Mouse (Mus musculus) E14TG2a.4 (cell line): ENCODE measurements around the gene Plxna3.

Experiments used
- CTCF ChIP-seq: conservative IDR thresholded peaks from 2 replicates; pipeline ENCODE4 v1.5.1; 2014; ENCODE audit warnings: low read length
- NANOG ChIP-seq: IDR thresholded peaks from 2 replicates; pipeline ENCODE4 v1.6.1; 2014; ENCODE audit warnings: borderline replicate concordance, low read length, mixed read lengths
- POU5F1 ChIP-seq: IDR thresholded peaks from 2 replicates; pipeline ENCODE4 v1.6.1; 2014; ENCODE audit warnings: low read length, borderline replicate concordance

DNA sequence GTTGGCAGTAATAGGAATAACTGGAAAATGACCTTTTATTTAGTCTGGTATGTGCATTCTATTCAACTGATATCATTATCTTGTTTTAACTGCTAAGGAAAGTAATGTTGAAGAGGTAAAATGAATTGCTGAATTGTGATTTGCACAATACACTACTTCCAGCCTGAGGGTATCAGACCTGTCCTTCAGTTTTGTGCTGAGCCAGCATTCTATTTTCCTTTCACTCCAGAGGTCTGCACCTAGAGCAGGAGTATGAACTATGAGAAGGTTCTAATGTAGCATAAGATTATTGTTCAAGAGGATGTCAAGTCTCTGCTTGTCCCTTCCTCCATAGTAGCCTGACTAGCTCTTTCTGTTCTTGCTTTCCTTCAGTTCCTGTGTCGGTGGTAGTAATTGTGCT is 30.5 kb upstream of the Plxna3 start:
- TF ChIP-seq CTCF (no peak), POU5F1 (no peak), NANOG (no peak)
